Mouse (Mus musculus) stomach, postnatal 0 days (tissue): ENCODE results near the gene Nuak2. TPM values are rescaled to one million over a fixed set of nuclear protein-coding genes. Genes with fewer than 3 reads are reported as not detected.

Experiments used
- ATAC-seq: fragments of 200-750 bp; cut with Nextera tagmentation; 2 replicates; pipeline ENCODE4 v1.8.0; 2017; ENCODE audit not compliant: low FRiP score, low TSS enrichment
- DNase-seq: peaks from one replicate; pipeline ENCODE4 v3.0.0-alpha.2; 2016; ENCODE audit warnings: low spot score
- H3K27ac ChIP-seq: fragments of 300-500 bp; sonication (generic); replicated peaks from 2 replicates; pipeline ENCODE4 v1.5.1; 2014; ENCODE audit warnings: mild to moderate bottlenecking, control low read depth
- H3K27me3 ChIP-seq: fragments of 300-500 bp; sonication (generic); 2 replicates; pipeline ENCODE4 v1.6.1; 2014; ENCODE audit warnings: low read length; ENCODE audit not compliant: control insufficient read depth, insufficient read depth
- H3K36me3 ChIP-seq: fragments of 300-500 bp; sonication (generic); 2 replicates; pipeline ENCODE4 v1.6.1; 2014; ENCODE audit warnings: low read length, mixed read lengths; ENCODE audit not compliant: control insufficient read depth, insufficient read depth
- H3K4me1 ChIP-seq: fragments of 300-500 bp; sonication (generic); replicated peaks from 2 replicates; pipeline ENCODE4 v1.6.1; 2014; ENCODE audit warnings: antibody characterized with exemption; ENCODE audit not compliant: control insufficient read depth, insufficient read depth
- H3K4me2 ChIP-seq: fragments of 300-500 bp; sonication (generic); replicated peaks from 2 replicates; pipeline ENCODE4 v1.6.1; 2014; ENCODE audit warnings: low read depth, mild to moderate bottlenecking, control low read depth, moderate library complexity
- H3K4me3 ChIP-seq: fragments of 300-500 bp; sonication (generic); 2 replicates; pipeline ENCODE4 v1.5.1; 2014; ENCODE audit warnings: low read depth, low read length, control low read depth
- H3K9ac ChIP-seq: fragments of 300-500 bp; sonication (generic); 2 replicates; pipeline ENCODE4 v1.6.1; 2014; ENCODE audit warnings: mild to moderate bottlenecking, low read length, control low read depth, mixed read lengths
- H3K9me3 ChIP-seq: fragments of 300-500 bp; sonication (generic); 2 replicates; pipeline ENCODE4 v1.6.1; 2016; ENCODE audit warnings: low read length; ENCODE audit not compliant: control insufficient read depth
- CTCF ChIP-seq: IDR thresholded peaks from 2 replicates; pipeline ENCODE4 v1.5.1; 2016; ENCODE audit warnings: antibody characterized with exemption, low read depth, mild to moderate bottlenecking, moderate library complexity
- EP300 ChIP-seq: optimal IDR thresholded peaks from 2 replicates; pipeline ENCODE3; 2016; ENCODE audit warnings: antibody characterized with exemption
- WGBS: fragments of 180-500 bp; shearing (Covaris S2); extraction: QIAGEN DNeasy Blood & Tissue Kit; methylation state at CpG from one replicate; pipeline ENCODE4 v1.1.7; 2014; 5-methylcytosine and 5-hydroxymethylcytosine counted together
- polyA plus RNA-seq: library from polyadenylated mRNA; unstranded; fragments of >200 nt; fragmentation: Nextera tagmentation; extraction: Ambion mirVana; gene quantifications from 2 replicates; pipeline ENCODE4 v1.2.1, GENCODE M21; 2015

The Nuak2 gene
- polyA plus RNA-seq, 1 experiment from 2014 or later: 6.2 TPM

DNA sequence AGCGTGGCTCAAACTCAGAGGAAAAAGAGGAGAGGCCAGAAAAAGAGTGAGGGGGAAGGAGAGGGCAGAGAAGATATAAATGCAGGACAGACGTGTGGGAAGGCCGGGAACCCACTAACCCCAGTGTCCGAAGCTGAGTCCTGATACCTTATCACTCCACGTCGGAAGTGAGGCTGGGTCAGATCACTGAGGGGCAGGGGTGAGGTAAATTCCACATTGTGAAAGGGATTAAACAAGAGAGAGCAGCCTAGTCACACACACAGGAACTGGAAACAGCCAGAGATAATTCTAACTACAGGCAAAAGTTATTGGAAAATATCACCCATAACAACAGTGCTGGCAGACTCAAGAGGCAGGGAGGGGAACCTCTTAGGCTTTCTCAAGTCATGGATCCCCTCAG, 46.0 kb downstream of the Nuak2 start:
- no peak overlapping the region for H3K27ac ChIP-seq
- 59% methylated on average over 6 of the region's 6 CpGs for WGBS
- H3K36me3 ChIP-seq: 0 out of 2 replicates have a peak, but pooled peaks cover 7% of the 10 kb centered on the region
- H3K27me3 ChIP-seq: no peaks in the 10 kb centered on the region
- H3K4me2 ChIP-seq: no peak overlapping the region
- ATAC-seq: no peak
- TF ChIP-seq CTCF (no peak), EP300 (no peak)
- no peak overlapping the region for H3K4me3 ChIP-seq
- no peaks in the 10 kb centered on the region for H3K9me3 ChIP-seq
- no peaks in the 10 kb centered on the region for H3K4me1 ChIP-seq
- no peak overlapping the region for H3K9ac ChIP-seq
- DNase-seq: no peak

GRCm38 (mm10) chr1:132364388-132364787, 48.5 kb downstream of the Nuak2 start:
- no peaks in the 10 kb centered on the region for H3K9me3 ChIP-seq
- no peak for DNase-seq
- no peaks in the 10 kb centered on the region for H3K36me3 ChIP-seq
- H3K27me3 ChIP-seq: no peaks in the 10 kb centered on the region
- no peak for ATAC-seq
- no peak overlapping the region for H3K4me3 ChIP-seq
- no peak overlapping the region for H3K9ac ChIP-seq
- no peaks in the 10 kb centered on the region for H3K4me1 ChIP-seq
- TF ChIP-seq CTCF: no peak
- no peak for TF ChIP-seq EP300
- H3K4me2 ChIP-seq: no peak overlapping the region
- 82% methylated on average over 3 of the region's 3 CpGs for WGBS
- H3K27ac ChIP-seq: no peak overlapping the region

GRCm38 (mm10) chr1:132364896-132365557, 49.1 kb downstream of the Nuak2 start:
- Histone ChIP-seq H3K9me3 (no peaks in the 10 kb centered on the region), H3K4me2 (no peak overlapping the region), H3K27me3 (no peaks in the 10 kb centered on the region), H3K4me1 (no peaks in the 10 kb centered on the region), H3K36me3 (no peaks in the 10 kb centered on the region), H3K9ac (no peak overlapping the region), H3K4me3 (no peak overlapping the region), H3K27ac (no peak overlapping the region)
- TF ChIP-seq EP300 (no peak), CTCF (no peak)
- DNase-seq (no peak), ATAC-seq (no peak)
- 72% methylated on average over 7 of the region's 7 CpGs for WGBS

DNA sequence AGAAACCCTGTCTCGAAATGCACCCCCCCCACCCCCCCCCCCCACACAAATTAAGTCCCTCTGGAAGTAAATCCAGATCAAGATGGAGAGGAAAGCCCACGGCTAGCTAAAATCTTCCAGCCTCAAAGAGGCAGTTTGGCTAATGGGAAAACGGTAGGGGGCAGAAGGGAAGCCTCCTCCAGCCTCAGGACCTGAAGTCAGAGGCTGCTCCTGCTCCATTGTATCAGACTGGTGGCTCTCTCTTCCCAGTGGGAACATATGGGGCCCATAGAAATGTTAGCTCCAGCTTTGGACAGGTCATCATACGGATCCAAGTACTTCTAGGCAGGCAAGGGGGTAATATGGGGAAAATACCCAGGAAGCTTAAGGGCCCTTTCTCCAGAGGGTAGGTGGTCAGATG, 49.7 kb downstream of the Nuak2 start:
- H3K4me3 ChIP-seq: no peak overlapping the region
- DNase-seq (no peak), ATAC-seq (no peak)
- no peaks in the 10 kb centered on the region for H3K4me1 ChIP-seq
- whole genome bisulfite sequencing: 73% methylated on average over 4 of the region's 4 CpGs
- H3K36me3 ChIP-seq: no peaks in the 10 kb centered on the region
- H3K4me2 ChIP-seq: no peak overlapping the region
- TF ChIP-seq CTCF (no peak), EP300 (no peak)
- H3K27ac ChIP-seq: no peak overlapping the region
- H3K9me3 ChIP-seq: no peaks in the 10 kb centered on the region
- no peaks in the 10 kb centered on the region for H3K27me3 ChIP-seq
- no peak overlapping the region for H3K9ac ChIP-seq

- Histone ChIP-seq H3K27me3 (no peaks in the 10 kb centered on the region), H3K36me3 (no peaks in the 10 kb centered on the region), H3K9ac (no peak overlapping the region), H3K27ac (no peak overlapping the region), H3K4me1 (0 out of 2 replicates have a peak, but pooled peaks cover 2% of the 10 kb centered on the region), H3K4me2 (no peak overlapping the region), H3K4me3 (no peak overlapping the region), H3K9me3 (no peaks in the 10 kb centered on the region)
- DNase-seq: no peak
- no peak for ATAC-seq
- TF ChIP-seq EP300 (no peak), CTCF (no peak)
- 79% methylated on average over 8 of the region's 8 CpGs for WGBS
Measured at GRCm38 (mm10) chr1:132366235-132366634, 50.3 kb downstream of the Nuak2 start.

DNA sequence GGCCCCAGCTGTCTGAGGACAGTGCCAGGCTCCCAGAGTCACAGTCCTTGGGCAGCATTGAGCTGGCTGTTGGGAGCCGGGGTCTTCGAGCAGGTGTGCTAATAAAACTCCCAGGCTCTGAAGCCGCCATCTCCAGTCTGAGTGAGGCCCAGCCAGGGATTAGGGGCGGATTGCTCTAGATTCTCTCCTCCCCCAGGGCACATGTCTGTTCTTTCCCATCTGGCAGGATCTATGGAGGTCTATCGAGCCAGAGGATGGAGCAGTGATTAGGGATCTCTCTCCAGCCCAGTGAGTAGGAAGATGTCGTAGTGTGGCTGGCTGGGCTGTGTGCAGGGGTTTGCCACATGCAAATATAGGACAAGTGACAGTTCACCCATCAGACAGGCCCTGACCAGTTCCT, 51.0 kb downstream of the Nuak2 start:
- TF ChIP-seq EP300 (no peak), CTCF (no peak)
- Histone ChIP-seq H3K4me2 (no peak overlapping the region), H3K4me3 (no peak overlapping the region), H3K36me3 (no peaks in the 10 kb centered on the region), H3K27me3 (no peaks in the 10 kb centered on the region), H3K9ac (no peak overlapping the region), H3K27ac (no peak overlapping the region), H3K4me1 (0 out of 2 replicates have a peak, but pooled peaks cover 2% of the 10 kb centered on the region), H3K9me3 (no peaks in the 10 kb centered on the region)
- no peak for DNase-seq
- WGBS: 83% methylated on average over 6 of the region's 6 CpGs
- no peak for ATAC-seq
